Mouse (Mus musculus): ENCODE measurements around the gene Tmem163. TPM values are rescaled to one million over a fixed set of nuclear protein-coding genes. Genes with fewer than 3 reads are reported as not detected.
A peak's percentile ranks its signal among the peaks of the same experiment; 100 is the strongest.

The Tmem163 gene
- polyA plus RNA-seq, 1 experiment from 2014 or later, result 2.1 TPM

DNA sequence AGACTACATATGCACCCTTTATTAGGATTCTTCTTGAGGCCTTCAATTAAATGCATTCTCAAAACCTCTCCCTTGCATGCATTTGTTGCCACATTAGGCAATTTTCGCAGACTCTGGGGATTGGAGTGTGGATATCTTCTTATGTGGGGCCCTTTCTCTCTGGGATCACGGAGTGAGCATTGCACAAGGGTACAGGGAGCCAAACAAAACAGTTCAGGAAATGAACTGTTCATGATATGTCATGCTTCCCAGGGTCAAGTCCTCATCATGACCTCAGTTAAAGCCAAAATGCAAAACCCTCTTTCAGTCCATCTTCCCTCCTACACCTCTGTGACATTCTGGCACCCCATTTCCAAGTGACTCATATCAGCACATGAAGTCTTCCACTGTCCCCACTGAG lies 27.8 kb downstream of the Tmem163 start:
- H3K4me1 ChIP-seq (ENCODE audit: insufficient read depth), result no peaks in the 10 kb centered on the region
- no peak overlapping the region for H3K9ac ChIP-seq
- no peak overlapping the region for H3K27ac ChIP-seq (ENCODE audit: low read depth)
- DNase-seq (no peak), ATAC-seq (ENCODE audit: insufficient read depth) (no peak)
- no peak overlapping the region for H3K4me3 ChIP-seq (ENCODE audit: low read depth, low read length)
- H3K27me3 ChIP-seq (ENCODE audit: insufficient read depth, low read length), result no peaks in the 10 kb centered on the region
- H3K9me3 ChIP-seq (ENCODE audit: low read depth, low read length), result no peaks in the 10 kb centered on the region
- no peaks in the 10 kb centered on the region for H3K36me3 ChIP-seq (ENCODE audit: insufficient read depth)
- H3K4me2 ChIP-seq, result no peak overlapping the region
- 57% methylated on average over 2 of the region's 2 CpGs for WGBS
- no peak for TF ChIP-seq CTCF (IDR thresholded peaks at IDR 0.05; ENCODE audit: low read depth)

DNA sequence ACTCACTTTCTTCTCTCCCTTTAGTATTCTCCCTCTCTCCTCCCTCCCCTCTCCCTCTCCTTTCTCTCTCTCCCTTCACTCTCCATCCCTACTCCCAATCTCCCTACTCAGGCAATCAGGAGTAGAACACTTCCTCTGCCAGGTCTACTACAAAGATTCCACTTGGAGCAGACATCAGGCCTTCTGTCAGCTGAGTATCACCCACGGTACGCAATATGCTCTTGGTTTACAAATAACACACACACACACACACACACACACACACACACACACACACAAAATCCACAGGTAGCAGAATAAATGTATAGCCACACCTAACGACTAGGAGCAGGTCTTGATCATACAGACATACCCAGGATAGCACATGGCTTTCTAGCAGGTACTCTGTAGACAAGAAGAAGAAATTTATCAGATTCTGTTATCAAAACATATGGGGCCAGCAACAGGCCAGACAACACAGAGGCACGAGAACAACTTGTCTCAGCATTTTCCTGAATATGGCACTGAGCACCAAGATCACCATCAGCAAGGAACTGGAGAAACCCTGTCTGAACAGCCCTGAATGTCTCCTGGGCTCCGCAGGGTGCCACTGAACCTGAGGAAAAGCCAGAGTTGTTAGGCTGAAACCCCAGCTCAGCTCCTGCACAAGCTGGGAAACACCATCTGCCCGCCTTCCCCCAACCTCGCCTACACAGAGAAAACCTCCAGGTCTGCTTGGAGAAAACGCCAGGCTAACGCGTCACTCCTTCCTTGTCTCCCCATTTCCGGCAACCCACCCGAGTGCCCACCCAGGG lies 36.2 kb downstream of the Tmem163 start:
- ATAC-seq (ENCODE audit: insufficient read depth), result no peak
- H3K27ac ChIP-seq (ENCODE audit: low read depth), result no peak overlapping the region
- 62% methylated on average over 12 of the region's 12 CpGs for WGBS
- TF ChIP-seq CTCF (IDR thresholded peaks at IDR 0.05; ENCODE audit: low read depth), result no peak
- no peak overlapping the region for H3K4me2 ChIP-seq
- DNase-seq, result no peak
- no peaks in the 10 kb centered on the region for H3K36me3 ChIP-seq (ENCODE audit: insufficient read depth)
- no peak overlapping the region for H3K4me3 ChIP-seq (ENCODE audit: low read depth, low read length)
- no peaks in the 10 kb centered on the region for H3K9me3 ChIP-seq (ENCODE audit: low read depth, low read length)
- H3K4me1 ChIP-seq (ENCODE audit: insufficient read depth), result no peaks in the 10 kb centered on the region
- no peaks in the 10 kb centered on the region for H3K27me3 ChIP-seq (ENCODE audit: insufficient read depth, low read length)
- no peak overlapping the region for H3K9ac ChIP-seq

DNA sequence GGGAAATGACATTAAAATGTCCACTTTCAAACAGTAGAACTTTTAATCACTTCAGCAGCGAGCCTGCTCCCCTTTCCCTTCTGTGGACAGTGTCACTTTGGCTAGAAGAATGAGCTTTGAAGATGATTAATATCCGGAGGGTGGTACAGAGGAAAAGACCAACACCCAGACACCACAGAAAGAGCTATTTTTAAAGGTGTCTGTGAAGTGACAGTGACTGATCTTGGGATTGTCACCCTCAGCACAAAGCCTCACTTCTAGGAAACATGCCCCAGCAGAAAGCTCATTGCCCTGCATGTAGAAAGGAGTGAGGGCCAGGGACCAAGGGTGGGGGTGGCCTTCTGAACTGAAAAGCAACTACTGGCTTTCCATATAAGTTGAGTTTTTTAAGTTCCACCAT lies 41.4 kb downstream of the Tmem163 start:
- Histone ChIP-seq H3K9me3 (ENCODE audit: low read depth, low read length) (no peaks in the 10 kb centered on the region), H3K36me3 (ENCODE audit: insufficient read depth) (no peaks in the 10 kb centered on the region), H3K4me1 (ENCODE audit: insufficient read depth) (no peaks in the 10 kb centered on the region), H3K27me3 (ENCODE audit: insufficient read depth, low read length) (no peaks in the 10 kb centered on the region), H3K9ac (no peak overlapping the region), H3K27ac (ENCODE audit: low read depth) (no peak overlapping the region), H3K4me2 (no peak overlapping the region), H3K4me3 (ENCODE audit: low read depth, low read length) (no peak overlapping the region)
- no peak for DNase-seq
- WGBS, result 20% methylated on average over 2 of the region's 2 CpGs
- no peak for TF ChIP-seq CTCF (IDR thresholded peaks at IDR 0.05; ENCODE audit: low read depth)
- ATAC-seq (ENCODE audit: insufficient read depth), result no peak

GRCm38 (mm10) chr1:127627151-127627550 lies 52.2 kb downstream of the Tmem163 start:
- Histone ChIP-seq H3K9me3 (ENCODE audit: low read depth, low read length) (no peaks in the 10 kb centered on the region), H3K27ac (ENCODE audit: low read depth) (no peak overlapping the region; the same call in 1 of the 2 replicates), H3K4me3 (ENCODE audit: low read depth, low read length) (no peak overlapping the region), H3K9ac (no peak overlapping the region), H3K4me1 (ENCODE audit: insufficient read depth) (no peaks in the 10 kb centered on the region), H3K36me3 (ENCODE audit: insufficient read depth) (no peaks in the 10 kb centered on the region), H3K4me2 (no peak overlapping the region), H3K27me3 (ENCODE audit: insufficient read depth, low read length) (no peaks in the 10 kb centered on the region)
- no peak for TF ChIP-seq CTCF (IDR thresholded peaks at IDR 0.05; ENCODE audit: low read depth)
- ATAC-seq (ENCODE audit: insufficient read depth), result no peak
- no peak for DNase-seq
- WGBS, result 54% methylated on average over 7 of the region's 7 CpGs

DNA sequence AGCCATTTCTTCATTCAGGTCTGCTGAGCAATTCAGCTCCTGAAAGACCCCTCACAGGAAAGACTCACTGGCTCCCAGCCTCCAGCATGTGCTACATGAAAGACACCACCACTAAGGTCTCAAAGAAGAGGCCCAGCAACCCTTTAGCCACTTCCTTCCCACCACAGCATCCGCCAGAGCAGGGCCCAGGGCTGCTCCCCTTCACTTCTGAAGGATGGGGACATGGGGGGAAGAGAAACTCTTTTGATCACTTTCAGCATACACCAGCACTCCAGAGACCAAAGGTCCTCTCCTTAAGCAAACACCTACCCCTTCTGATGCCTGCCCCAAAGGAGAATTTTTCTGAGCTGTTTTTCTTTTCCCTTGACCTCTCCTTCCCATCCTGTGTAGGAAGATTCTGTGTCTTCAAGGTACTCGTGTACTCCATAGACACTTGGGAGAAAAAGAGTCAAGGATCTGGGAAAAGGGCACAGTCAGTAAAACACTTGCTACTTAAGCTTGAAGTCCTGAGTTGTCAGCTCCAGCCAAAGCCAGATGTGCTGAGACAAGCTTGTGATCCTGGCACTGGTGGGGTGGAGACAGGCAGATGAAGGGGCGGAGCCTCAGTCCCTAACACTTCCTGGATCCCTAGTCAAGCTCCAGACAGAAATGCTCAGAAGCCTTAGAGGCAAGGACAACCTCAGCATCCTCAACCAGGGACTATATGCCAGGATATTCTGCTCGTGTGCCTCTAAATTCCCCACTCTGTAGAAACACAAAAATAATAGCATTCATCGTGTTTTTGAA lies 53.6 kb downstream of the Tmem163 start:
- Histone ChIP-seq H3K4me1 (ENCODE audit: insufficient read depth) (no peaks in the 10 kb centered on the region), H3K9me3 (ENCODE audit: low read depth, low read length) (no peaks in the 10 kb centered on the region), H3K9ac (no peak overlapping the region), H3K4me2 (no peak overlapping the region), H3K27me3 (ENCODE audit: insufficient read depth, low read length) (no peaks in the 10 kb centered on the region), H3K36me3 (ENCODE audit: insufficient read depth) (no peaks in the 10 kb centered on the region), H3K27ac (ENCODE audit: low read depth) (no peak overlapping the region), H3K4me3 (ENCODE audit: low read depth, low read length) (no peak overlapping the region)
- ATAC-seq (ENCODE audit: insufficient read depth), result peak; percentile 89
- DNase-seq, result peak; percentile 73
- no peak for TF ChIP-seq CTCF (IDR thresholded peaks at IDR 0.05; ENCODE audit: low read depth)
- 29% methylated on average over 5 of the region's 5 CpGs for WGBS

- Histone ChIP-seq H3K4me1 (ENCODE audit: insufficient read depth) (no peaks in the 10 kb centered on the region), H3K9me3 (ENCODE audit: low read depth, low read length) (no peaks in the 10 kb centered on the region), H3K4me3 (ENCODE audit: low read depth, low read length) (no peak overlapping the region), H3K9ac (no peak overlapping the region), H3K4me2 (no peak overlapping the region), H3K27ac (ENCODE audit: low read depth) (no peak overlapping the region), H3K36me3 (ENCODE audit: insufficient read depth) (no peaks in the 10 kb centered on the region), H3K27me3 (ENCODE audit: insufficient read depth, low read length) (no peaks in the 10 kb centered on the region)
- TF ChIP-seq CTCF (IDR thresholded peaks at IDR 0.05; ENCODE audit: low read depth), result no peak
- DNase-seq, result no peak
- WGBS, result 74% methylated on average over 5 of the region's 5 CpGs
- ATAC-seq (ENCODE audit: insufficient read depth), result no peak
Observed at GRCm38 (mm10) chr1:127622349-127622748, 57.0 kb downstream of the Tmem163 start.

DNA sequence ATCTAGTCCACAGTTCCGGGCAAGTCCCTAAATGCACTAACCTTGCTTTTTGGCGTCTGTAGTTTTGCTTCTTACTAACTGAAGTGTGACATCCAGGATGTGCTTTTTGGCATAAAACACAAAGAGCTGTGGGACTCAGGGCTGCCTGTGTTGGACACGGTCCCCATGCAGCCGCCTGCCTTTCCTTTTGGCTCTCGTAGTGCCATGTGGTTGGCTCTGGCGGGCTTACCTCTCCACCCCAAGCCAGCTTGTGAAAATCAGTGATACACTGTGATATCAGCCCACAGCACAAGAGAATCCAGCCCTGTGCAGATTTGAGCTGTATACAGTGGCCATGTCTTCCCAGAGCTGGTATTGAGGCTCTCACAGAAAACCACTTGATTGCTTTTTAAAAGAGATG lies 60.3 kb downstream of the Tmem163 start:
- H3K27me3 ChIP-seq (ENCODE audit: insufficient read depth, low read length), result no peaks in the 10 kb centered on the region
- no peak overlapping the region for H3K27ac ChIP-seq (ENCODE audit: low read depth)
- ATAC-seq (ENCODE audit: insufficient read depth), result no peak
- no peak for TF ChIP-seq CTCF (IDR thresholded peaks at IDR 0.05; ENCODE audit: low read depth)
- H3K4me1 ChIP-seq (ENCODE audit: insufficient read depth), result no peaks in the 10 kb centered on the region
- no peaks in the 10 kb centered on the region for H3K9me3 ChIP-seq (ENCODE audit: low read depth, low read length)
- H3K4me2 ChIP-seq, result no peak overlapping the region
- WGBS, result 76% methylated on average over 6 of the region's 6 CpGs
- no peak for DNase-seq
- no peak overlapping the region for H3K9ac ChIP-seq
- H3K36me3 ChIP-seq (ENCODE audit: insufficient read depth), result no peaks in the 10 kb centered on the region
- no peak overlapping the region for H3K4me3 ChIP-seq (ENCODE audit: low read depth, low read length)
